Mouse (Mus musculus) neural tube, embryonic 15.5 days (tissue): ENCODE results near the gene Acbd5. TPM values are rescaled to one million over a fixed set of nuclear protein-coding genes. Genes with fewer than 3 reads are reported as not detected.

ENCODE experiments used
- ATAC-seq: fragments of 200-750 bp; cut with Nextera tagmentation; 2 replicates; pipeline ENCODE4 v1.8.0; 2017; ENCODE audit warnings: mild to moderate bottlenecking, moderate TSS enrichment, moderate library complexity; ENCODE audit not compliant: low FRiP score
- H3K27ac ChIP-seq: fragments of 300-500 bp; sonication (generic); replicated peaks from 2 replicates; pipeline ENCODE4 v1.5.1; 2015; ENCODE audit warnings: mild to moderate bottlenecking, inconsistent platforms
- H3K27me3 ChIP-seq: fragments of 300-500 bp; sonication (generic); replicated peaks from 2 replicates; pipeline ENCODE4 v1.6.1; 2015; ENCODE audit warnings: inconsistent platforms
- H3K36me3 ChIP-seq: fragments of 300-500 bp; sonication (generic); 2 replicates; pipeline ENCODE4 v1.6.1; 2015; ENCODE audit warnings: inconsistent platforms
- H3K4me1 ChIP-seq: fragments of 300-500 bp; sonication (generic); 2 replicates; pipeline ENCODE4 v1.6.1; 2015; ENCODE audit warnings: inconsistent platforms
- H3K4me2 ChIP-seq: fragments of 300-500 bp; sonication (generic); 2 replicates; pipeline ENCODE4 v1.6.1; 2015; ENCODE audit warnings: inconsistent platforms, mild to moderate bottlenecking, moderate library complexity
- H3K4me3 ChIP-seq: fragments of 300-500 bp; sonication (generic); replicated peaks from 2 replicates; pipeline ENCODE4 v1.5.1; 2015; ENCODE audit warnings: mild to moderate bottlenecking, inconsistent platforms
- H3K9ac ChIP-seq: fragments of 300-500 bp; sonication (generic); replicated peaks from 2 replicates; pipeline ENCODE4 v1.6.1; 2015; ENCODE audit warnings: mild to moderate bottlenecking, inconsistent platforms
- H3K9me3 ChIP-seq: fragments of 300-500 bp; sonication (generic); replicated peaks from 2 replicates; pipeline ENCODE4 v1.6.1; 2016; ENCODE audit warnings: inconsistent platforms
- WGBS: fragments of 180-500 bp; shearing (Covaris S2); methylation state at CpG from one replicate; pipeline ENCODE4 v1.1.7; 2015; ENCODE audit warnings: mixed read lengths; 5-methylcytosine and 5-hydroxymethylcytosine counted together
- polyA plus RNA-seq: library from polyadenylated mRNA; unstranded; fragments of >200 nt; fragmentation: Nextera tagmentation; extraction: Ambion mirVana; gene quantifications from 2 replicates; pipeline ENCODE4 v1.2.1, GENCODE M21; 2015

The Acbd5 gene
- 69.1 and 80.0 TPM in 2 replicates for polyA plus RNA-seq

- Histone ChIP-seq H3K4me3 (peak within 1 kb of the TSS; percentile 76), H3K27ac (peak within 1 kb of the TSS; percentile 98), H3K4me1 (peaks cover 22% of the 10 kb centered on the region), H3K36me3 (no peaks in the 10 kb centered on the region), H3K9ac (peak within 1 kb of the TSS; percentile 91), H3K4me2 (peak within 1 kb of the TSS; percentile 98), H3K9me3 (no peaks in the 10 kb centered on the region), H3K27me3 (no peaks in the 10 kb centered on the region)
- 2% methylated on average over 34 of the region's 34 CpGs for WGBS
- peak; percentile 96 for ATAC-seq
Measured at GRCm38 (mm10) chr2:23067552-23068369, at the start of gene Acbd5. Acbd5 (plus strand) TSS chr2:23068167.

GRCm38 (mm10) chr2:23019170-23019569 is 48.8 kb upstream of the Acbd5 start:
- WGBS, result 94% methylated on average over 2 of the region's 2 CpGs
- H3K4me2 ChIP-seq, result no peak overlapping the region
- H3K27ac ChIP-seq, result no peak overlapping the region
- no peak for ATAC-seq
- H3K4me3 ChIP-seq, result no peak overlapping the region
- peaks cover 8% of the 10 kb centered on the region; the same call in 1 of the 2 replicates for H3K4me1 ChIP-seq
- no peaks in the 10 kb centered on the region for H3K27me3 ChIP-seq
- H3K9ac ChIP-seq, result no peak overlapping the region
- no peaks in the 10 kb centered on the region for H3K9me3 ChIP-seq
- no peaks in the 10 kb centered on the region for H3K36me3 ChIP-seq

GRCm38 (mm10) chr2:23021320-23021719 is 46.6 kb upstream of the Acbd5 start:
- Histone ChIP-seq H3K27me3 (no peaks in the 10 kb centered on the region), H3K4me3 (no peak overlapping the region), H3K9me3 (no peaks in the 10 kb centered on the region), H3K4me2 (no peak overlapping the region), H3K4me1 (peaks cover 8% of the 10 kb centered on the region; the same call in 1 of the 2 replicates), H3K9ac (no peak overlapping the region), H3K27ac (no peak overlapping the region), H3K36me3 (no peaks in the 10 kb centered on the region)
- WGBS, result 96% methylated on average over 4 of the region's 4 CpGs
- ATAC-seq, result no peak

- H3K4me2 ChIP-seq, result no peak overlapping the region
- H3K36me3 ChIP-seq, result no peaks in the 10 kb centered on the region
- H3K9me3 ChIP-seq, result no peaks in the 10 kb centered on the region
- H3K4me3 ChIP-seq, result no peak overlapping the region
- H3K27me3 ChIP-seq, result no peaks in the 10 kb centered on the region
- no peak overlapping the region for H3K9ac ChIP-seq
- H3K4me1 ChIP-seq, result peaks cover 8% of the 10 kb centered on the region; the same call in 1 of the 2 replicates
- no peak overlapping the region for H3K27ac ChIP-seq
- 51% methylated on average over 4 of the region's 4 CpGs for WGBS
- ATAC-seq, result no peak
Measured at GRCm38 (mm10) chr2:23021721-23022120, 46.2 kb upstream of the Acbd5 start.

GRCm38 (mm10) chr2:23023023-23023422 is 44.9 kb upstream of the Acbd5 start:
- H3K9me3 ChIP-seq, result no peaks in the 10 kb centered on the region
- H3K4me1 ChIP-seq, result no peaks in the 10 kb centered on the region; the same call in 1 of the 2 replicates
- no peak overlapping the region for H3K4me3 ChIP-seq
- ATAC-seq, result no peak
- H3K9ac ChIP-seq, result no peak overlapping the region
- WGBS, result 85% methylated on average over 3 of the region's 3 CpGs
- no peak overlapping the region for H3K4me2 ChIP-seq
- H3K27me3 ChIP-seq, result no peaks in the 10 kb centered on the region
- H3K27ac ChIP-seq, result no peak overlapping the region
- H3K36me3 ChIP-seq, result no peaks in the 10 kb centered on the region

- Histone ChIP-seq H3K4me3 (no peak overlapping the region), H3K27ac (no peak overlapping the region), H3K27me3 (no peaks in the 10 kb centered on the region), H3K36me3 (no peaks in the 10 kb centered on the region), H3K4me1 (no peaks in the 10 kb centered on the region; the same call in 1 of the 2 replicates), H3K4me2 (no peak overlapping the region), H3K9me3 (no peaks in the 10 kb centered on the region), H3K9ac (no peak overlapping the region)
- no peak for ATAC-seq
- WGBS, result 92% methylated on average over 4 of the region's 4 CpGs
Measured at GRCm38 (mm10) chr2:23023714-23024282, 44.2 kb upstream of the Acbd5 start.

- Histone ChIP-seq H3K36me3 (peaks cover 4% of the 10 kb centered on the region; the same call in 1 of the 2 replicates), H3K4me3 (no peak overlapping the region), H3K9me3 (no peaks in the 10 kb centered on the region), H3K9ac (no peak overlapping the region), H3K4me1 (no peaks in the 10 kb centered on the region; the same call in 1 of the 2 replicates), H3K27me3 (no peaks in the 10 kb centered on the region), H3K27ac (no peak overlapping the region), H3K4me2 (no peak overlapping the region)
- WGBS, result 100% methylated on average over 1 of the region's 1 CpGs
- ATAC-seq, result no peak
Measured at GRCm38 (mm10) chr2:23026379-23026778, 41.6 kb upstream of the Acbd5 start.

GRCm38 (mm10) chr2:23028826-23029225 is 39.1 kb upstream of the Acbd5 start:
- no peak for ATAC-seq

GRCm38 (mm10) chr2:23030631-23031030 is 37.3 kb upstream of the Acbd5 start:
- H3K9me3 ChIP-seq, result no peaks in the 10 kb centered on the region
- WGBS, result 98% methylated on average over 4 of the region's 4 CpGs
- peaks cover 4% of the 10 kb centered on the region; the same call in 1 of the 2 replicates for H3K36me3 ChIP-seq
- no peak overlapping the region for H3K27ac ChIP-seq
- H3K9ac ChIP-seq, result no peak overlapping the region
- no peaks in the 10 kb centered on the region for H3K27me3 ChIP-seq
- H3K4me3 ChIP-seq, result no peak overlapping the region
- ATAC-seq, result no peak
- peaks cover 9% of the 10 kb centered on the region; the same call in 1 of the 2 replicates for H3K4me1 ChIP-seq
- no peak overlapping the region for H3K4me2 ChIP-seq

More at GRCm38 (mm10) chr2:23028826-23029225, 39.1 kb upstream of the Acbd5 start:
- Histone ChIP-seq H3K27me3 (no peaks in the 10 kb centered on the region), H3K36me3 (peaks cover 4% of the 10 kb centered on the region; the same call in 1 of the 2 replicates), H3K4me3 (no peak overlapping the region), H3K9me3 (no peaks in the 10 kb centered on the region), H3K4me2 (no peak overlapping the region), H3K4me1 (no peaks in the 10 kb centered on the region), H3K9ac (no peak overlapping the region), H3K27ac (no peak overlapping the region)
- 79% methylated on average over 4 of the region's 4 CpGs for WGBS

- no peak overlapping the region for H3K4me3 ChIP-seq
- ATAC-seq, result no peak
- no peaks in the 10 kb centered on the region for H3K9me3 ChIP-seq
- H3K36me3 ChIP-seq, result peaks cover 1% of the 10 kb centered on the region; the same call in 1 of the 2 replicates
- H3K27ac ChIP-seq, result no peak overlapping the region
- H3K4me1 ChIP-seq, result peaks cover 28% of the 10 kb centered on the region
- H3K27me3 ChIP-seq, result no peaks in the 10 kb centered on the region
- H3K9ac ChIP-seq, result no peak overlapping the region
- no peak overlapping the region for H3K4me2 ChIP-seq
- WGBS, result 80% methylated on average over 3 of the region's 3 CpGs
Measured at GRCm38 (mm10) chr2:23034692-23035435, 33.1 kb upstream of the Acbd5 start.

GRCm38 (mm10) chr2:23035467-23035866 is 32.5 kb upstream of the Acbd5 start:
- H3K4me2 ChIP-seq, result no peak overlapping the region
- H3K4me1 ChIP-seq, result peaks cover 28% of the 10 kb centered on the region
- no peak overlapping the region for H3K27ac ChIP-seq
- H3K9me3 ChIP-seq, result no peaks in the 10 kb centered on the region
- no peak overlapping the region for H3K9ac ChIP-seq
- 92% methylated on average over 1 of the region's 1 CpGs for WGBS
- no peak overlapping the region for H3K4me3 ChIP-seq
- H3K27me3 ChIP-seq, result no peaks in the 10 kb centered on the region
- ATAC-seq, result no peak
- no peaks in the 10 kb centered on the region for H3K36me3 ChIP-seq
